Mouse (Mus musculus) lung, postnatal 0 days (tissue): ENCODE measurements around the gene Shroom1. TPM values are rescaled to one million over a fixed set of nuclear protein-coding genes. Genes with fewer than 3 reads are reported as not detected.

Source experiments
- ATAC-seq: fragments of 200-750 bp; cut with Nextera tagmentation; 2 replicates; pipeline ENCODE4 v1.8.0; 2017; ENCODE audit warnings: moderate library complexity
- DNase-seq: peaks from one replicate; pipeline ENCODE4 v3.0.0-alpha.2; 2016; ENCODE audit warnings: low spot score
- H3K27ac ChIP-seq: fragments of 300-500 bp; sonication (generic); 2 replicates; pipeline ENCODE4 v1.5.1; 2014; ENCODE audit warnings: antibody characterized with exemption, mild to moderate bottlenecking, low read length, mixed read lengths
- H3K27me3 ChIP-seq: fragments of 300-500 bp; sonication (generic); replicated peaks from 2 replicates; pipeline ENCODE4 v1.6.1; 2014; ENCODE audit warnings: low read length, mixed read lengths; ENCODE audit not compliant: insufficient read depth
- H3K36me3 ChIP-seq: fragments of 300-500 bp; sonication (generic); 2 replicates; pipeline ENCODE4 v1.6.1; 2014; ENCODE audit warnings: low read length, mixed read lengths; ENCODE audit not compliant: insufficient read depth
- H3K4me1 ChIP-seq: fragments of 300-500 bp; sonication (generic); 2 replicates; pipeline ENCODE4 v1.6.1; 2014; ENCODE audit warnings: antibody characterized with exemption, low read depth, low read length, mixed read lengths; ENCODE audit not compliant: insufficient read depth
- H3K4me2 ChIP-seq: fragments of 300-500 bp; sonication (generic); replicated peaks from 2 replicates; pipeline ENCODE4 v1.6.1; 2014; ENCODE audit warnings: low read depth, mild to moderate bottlenecking, low read length, moderate library complexity, mixed read lengths
- H3K4me3 ChIP-seq: fragments of 300-500 bp; sonication (generic); 2 replicates; pipeline ENCODE4 v1.5.1; 2014; ENCODE audit warnings: low read depth, low read length
- H3K9ac ChIP-seq: fragments of 300-500 bp; sonication (generic); replicated peaks from 2 replicates; pipeline ENCODE4 v1.6.1; 2014; ENCODE audit warnings: low read depth, mild to moderate bottlenecking
- H3K9me3 ChIP-seq: fragments of 300-500 bp; sonication (generic); 2 replicates; pipeline ENCODE4 v1.6.1; 2016; ENCODE audit warnings: low read length, mixed read lengths
- CTCF ChIP-seq: IDR thresholded peaks from 2 replicates; pipeline ENCODE4 v1.5.1; 2016; ENCODE audit warnings: antibody characterized with exemption, mild to moderate bottlenecking
- EP300 ChIP-seq: IDR thresholded peaks from 2 replicates; pipeline ENCODE4 v1.6.1; 2016; ENCODE audit warnings: antibody characterized with exemption, mild to moderate bottlenecking, control low read depth
- WGBS: fragments of 180-500 bp; shearing (Covaris S2); extraction: QIAGEN DNeasy Blood & Tissue Kit; methylation state at CpG from one replicate; pipeline ENCODE4 v1.1.7; 2014; 5-methylcytosine and 5-hydroxymethylcytosine counted together
- polyA plus RNA-seq: library from polyadenylated mRNA; unstranded; fragments of >200 nt; fragmentation: Nextera tagmentation; extraction: Ambion mirVana; gene quantifications from 2 replicates; pipeline ENCODE4 v1.2.1, GENCODE M21; 2015

Shroom1 gene
- polyA plus RNA-seq, 1 experiment from 2014 or later, result 0.88 TPM

DNA sequence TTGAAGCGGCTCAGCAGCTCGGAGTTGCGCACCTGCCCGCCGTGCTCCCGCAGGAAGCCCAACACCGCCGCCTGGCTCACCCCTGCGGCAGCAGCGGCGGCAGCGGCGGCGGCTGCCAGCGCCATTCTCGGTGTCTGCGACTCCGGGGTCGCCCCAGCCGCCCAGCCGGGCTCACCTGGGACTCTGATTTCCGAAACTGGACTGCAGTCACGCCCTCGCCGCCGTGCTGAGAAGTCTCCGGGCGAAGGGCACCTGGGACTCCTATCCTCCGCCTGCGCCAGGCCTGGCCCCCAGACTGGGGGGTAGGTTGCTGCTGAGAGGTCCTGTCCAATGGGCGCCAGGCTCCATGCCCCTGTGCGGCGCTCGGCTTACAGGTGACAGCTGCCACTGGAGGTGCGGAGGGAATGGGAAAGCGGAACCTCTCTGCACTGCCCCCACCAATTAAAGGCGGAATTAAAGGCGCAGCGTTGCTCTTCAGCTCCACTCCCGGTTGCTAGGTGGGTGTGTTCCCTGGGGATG lies 22.8 kb downstream of the Shroom1 start, which contains the start of the genes Gm9945 and Sowaha:
Gene Gm9945, plus strand, starts transcription at position 384 of the 519 bp plus-strand sequence.
Gene Sowaha, minus strand, starts transcription at position 492 of the 519 bp plus-strand sequence.
- H3K9ac ChIP-seq, result no peak within 1 kb of the TSS
- no peak within 1 kb of the TSS for H3K27ac ChIP-seq
- TF ChIP-seq EP300, result no peak
- peak; percentile 38 for TF ChIP-seq CTCF
- no peaks in the 10 kb centered on the region; the same call in 1 of the 2 replicates for H3K4me1 ChIP-seq
- ATAC-seq, result peak; percentile 70
- H3K4me3 ChIP-seq, result peak within 1 kb of the TSS; percentile 38
- DNase-seq, result peak; percentile 64
- H3K36me3 ChIP-seq, result no peaks in the 10 kb centered on the region
- peak within 1 kb of the TSS; percentile 69 for H3K4me2 ChIP-seq
- WGBS, result 3% methylated on average over 40 of the region's 40 CpGs
- H3K9me3 ChIP-seq, result no peaks in the 10 kb centered on the region
- peaks cover 40% of the 10 kb centered on the region for H3K27me3 ChIP-seq

DNA sequence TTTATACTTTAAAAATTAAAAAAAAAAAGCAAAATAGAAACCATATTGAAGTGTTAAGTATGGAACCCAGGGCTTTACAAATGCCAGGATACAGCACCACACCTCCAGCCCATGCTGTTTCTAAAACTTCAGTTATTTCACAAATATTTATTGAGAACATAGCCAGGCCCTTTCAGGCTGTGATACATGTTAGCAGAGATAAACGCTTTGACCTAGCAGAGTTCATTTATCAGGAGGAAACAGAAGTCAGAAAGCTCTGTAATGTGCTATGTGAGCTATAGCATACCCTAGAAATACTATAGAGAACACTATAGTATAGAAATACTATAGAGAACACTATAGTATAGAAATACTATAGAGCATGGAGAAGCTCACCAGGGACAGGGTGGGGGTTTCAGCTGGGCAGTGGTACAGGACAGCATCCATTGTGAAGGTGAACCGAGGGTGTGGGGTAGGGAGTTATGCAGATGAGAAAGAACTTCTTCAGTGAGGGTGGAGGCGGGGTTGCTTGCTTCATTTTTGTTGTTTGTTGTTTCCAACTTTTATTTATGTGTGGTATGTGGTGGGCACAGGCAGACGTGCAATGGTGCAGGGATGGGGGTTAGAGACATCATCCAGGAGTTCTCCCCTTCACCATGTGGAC lies 24.2 kb downstream of the Shroom1 start:
- no peak for ATAC-seq
- no peak overlapping the region for H3K4me3 ChIP-seq
- H3K4me1 ChIP-seq, result no peaks in the 10 kb centered on the region; the same call in 1 of the 2 replicates
- TF ChIP-seq EP300, result no peak
- no peak for TF ChIP-seq CTCF
- H3K4me2 ChIP-seq, result no peak overlapping the region
- H3K27ac ChIP-seq, result no peak overlapping the region
- 61% methylated on average over 4 of the region's 4 CpGs for WGBS
- H3K27me3 ChIP-seq, result peaks cover 37% of the 10 kb centered on the region
- DNase-seq, result no peak
- H3K36me3 ChIP-seq, result no peaks in the 10 kb centered on the region
- H3K9ac ChIP-seq, result no peak overlapping the region
- no peaks in the 10 kb centered on the region for H3K9me3 ChIP-seq

DNA sequence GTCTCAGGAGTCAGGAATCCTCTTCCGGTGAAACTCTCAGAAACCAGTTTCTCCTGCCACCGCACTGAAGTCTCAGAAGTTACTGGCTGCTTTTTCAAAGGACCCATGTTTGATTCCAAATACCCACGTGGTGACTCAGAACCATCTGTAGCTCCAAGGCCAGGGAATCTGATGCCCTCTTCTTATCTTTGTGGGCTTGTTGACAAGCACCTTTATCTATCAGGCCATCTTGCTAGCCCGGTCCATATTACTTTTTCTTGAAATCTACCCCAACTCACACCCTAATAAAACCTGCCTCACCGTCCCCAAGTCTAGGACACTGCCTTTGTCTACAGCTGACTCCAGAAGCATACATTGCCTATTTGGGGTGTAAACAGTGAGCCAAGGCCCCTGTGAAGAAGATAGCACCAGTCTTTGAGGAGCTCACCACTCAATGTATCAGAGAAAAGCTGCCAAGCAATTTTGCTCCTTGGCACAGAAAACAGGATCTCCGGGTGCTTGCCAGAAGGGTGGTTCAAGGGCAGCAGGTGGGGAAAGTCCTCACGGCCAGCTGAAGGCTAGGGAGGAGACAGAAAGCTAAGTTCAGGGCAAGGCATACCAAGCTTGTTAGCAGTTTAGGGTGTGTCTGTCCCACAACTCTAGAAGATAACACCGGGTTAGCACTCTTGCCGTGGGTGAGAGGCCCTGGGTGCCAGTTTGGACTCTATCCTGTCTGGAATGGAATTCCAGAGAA lies 26.3 kb downstream of the Shroom1 start:
- Histone ChIP-seq H3K9ac (no peak overlapping the region), H3K36me3 (no peaks in the 10 kb centered on the region), H3K27ac (no peak overlapping the region; the same call in 1 of the 2 replicates), H3K9me3 (no peaks in the 10 kb centered on the region), H3K4me3 (no peak overlapping the region), H3K4me1 (peaks cover 5% of the 10 kb centered on the region; the same call in 1 of the 2 replicates), H3K4me2 (no peak overlapping the region), H3K27me3 (peaks cover 19% of the 10 kb centered on the region)
- WGBS, result 53% methylated on average over 9 of the region's 9 CpGs
- DNase-seq (peak; percentile 63), ATAC-seq (peak; percentile 46)
- TF ChIP-seq EP300 (no peak), CTCF (no peak)

DNA sequence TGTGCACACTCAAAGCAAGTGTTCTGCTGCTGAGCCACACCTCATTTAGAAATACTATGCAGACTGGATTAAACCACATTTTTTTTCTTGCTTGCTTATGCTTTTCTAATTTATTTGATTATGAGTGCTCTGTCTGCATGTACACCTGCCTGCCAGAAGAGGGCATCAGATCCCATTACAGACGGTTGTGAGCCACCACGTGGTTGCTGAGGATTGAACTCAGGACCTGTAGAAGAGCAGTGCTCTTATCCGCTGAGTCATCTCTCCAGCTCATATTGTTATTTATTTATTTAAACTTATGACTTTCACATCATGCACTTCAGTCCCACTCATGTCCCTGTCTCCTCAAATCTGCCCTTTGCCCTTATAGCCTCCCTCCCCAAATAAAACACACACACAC lies 28.7 kb downstream of the Shroom1 start:
- ATAC-seq (no peak), DNase-seq (no peak)
- Histone ChIP-seq H3K27ac (no peak overlapping the region), H3K36me3 (no peaks in the 10 kb centered on the region), H3K4me3 (no peak overlapping the region), H3K9me3 (no peaks in the 10 kb centered on the region), H3K4me2 (no peak overlapping the region), H3K4me1 (0 out of 2 replicates have a peak, but pooled peaks cover 5% of the 10 kb centered on the region), H3K27me3 (no peaks in the 10 kb centered on the region; the same call in 1 of the 2 replicates), H3K9ac (no peak overlapping the region)
- WGBS, result 40% methylated on average over 3 of the region's 3 CpGs
- TF ChIP-seq EP300 (no peak), CTCF (peak; percentile 63)

DNA sequence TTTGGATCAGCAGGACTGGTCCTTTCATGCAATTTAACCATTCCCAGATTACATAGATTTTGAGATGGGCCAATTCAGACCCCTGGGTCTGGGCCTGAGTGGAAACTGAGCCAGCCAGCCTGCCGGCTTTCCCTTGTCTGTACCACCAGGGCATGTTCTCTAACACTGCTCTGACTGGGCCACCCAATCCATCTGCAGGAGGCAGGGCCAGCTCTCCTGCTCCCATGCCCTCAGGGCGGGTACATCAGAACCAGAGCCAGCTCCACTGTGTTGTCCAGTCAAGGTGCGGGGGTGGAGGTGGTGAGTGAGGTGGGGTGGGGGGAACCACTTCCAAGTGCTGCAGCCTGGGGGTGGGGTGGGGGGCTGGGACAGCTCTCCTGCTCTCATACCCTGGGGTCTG lies 29.3 kb downstream of the Shroom1 start:
- H3K36me3 ChIP-seq, result no peaks in the 10 kb centered on the region
- DNase-seq (no peak), ATAC-seq (no peak)
- H3K27ac ChIP-seq, result no peak overlapping the region
- no peak overlapping the region for H3K4me2 ChIP-seq
- 72% methylated on average over 3 of the region's 3 CpGs for WGBS
- 0 out of 2 replicates have a peak, but pooled peaks cover 5% of the 10 kb centered on the region for H3K4me1 ChIP-seq
- no peak overlapping the region for H3K9ac ChIP-seq
- no peaks in the 10 kb centered on the region; the same call in 1 of the 2 replicates for H3K27me3 ChIP-seq
- H3K9me3 ChIP-seq, result no peaks in the 10 kb centered on the region
- no peak for TF ChIP-seq EP300
- TF ChIP-seq CTCF, result no peak
- no peak overlapping the region for H3K4me3 ChIP-seq
